Mouse (Mus musculus): ENCODE data around the gene Prr14l. TPM values are rescaled to one million over a fixed set of nuclear protein-coding genes. Genes with fewer than 3 reads are reported as not detected.
"Not testable (repeated sequence)": the region's sequence is repeated elsewhere in the genome, so short reads cannot be mapped to it uniquely, and the experiment has no call there.

The Prr14l gene
- polyA plus RNA-seq, 1 experiment from 2014 or later: 6.5 TPM

GRCm38 (mm10) chr5:32828766-32829165 lies 25.3 kb downstream of the Prr14l start:
- WGBS: 79% methylated on average over 1 of the region's 1 CpGs
- not testable (repeated sequence) for H3K27ac ChIP-seq (ENCODE audit: low read length); H3K27me3 ChIP-seq (ENCODE audit: control insufficient read depth, insufficient read depth, low read length); H3K4me3 ChIP-seq (ENCODE audit: low read length); H3K9me3 ChIP-seq (replicated peaks; ENCODE audit: control insufficient read depth, low read length); H3K4me2 ChIP-seq (ENCODE audit: low read depth, low read length); H3K4me1 ChIP-seq (ENCODE audit: control insufficient read depth, insufficient read depth, low read length); H3K9ac ChIP-seq (ENCODE audit: low read length); ATAC-seq (replicated peaks; ENCODE audit: extremely low read depth, insufficient read depth, low FRiP score)
- peaks cover 42% of the 10 kb centered on the region for H3K36me3 ChIP-seq (ENCODE audit: control insufficient read depth, insufficient read depth)

GRCm38 (mm10) chr5:32827009-32827408 lies 27.0 kb downstream of the Prr14l start, which contains the start of gene Gm20671:
Gene Gm20671, minus strand, starts transcription at chr5:32827109.
- Histone ChIP-seq H3K36me3 (ENCODE audit: control insufficient read depth, insufficient read depth) (peaks cover 35% of the 10 kb centered on the region), H3K4me3 (ENCODE audit: low read length) (no peak within 1 kb of the TSS), H3K4me1 (ENCODE audit: control insufficient read depth, insufficient read depth, low read length) (no peaks in the 10 kb centered on the region), H3K9me3 (replicated peaks; ENCODE audit: control insufficient read depth, low read length) (no peaks in the 10 kb centered on the region), H3K27me3 (ENCODE audit: control insufficient read depth, insufficient read depth, low read length) (no peaks in the 10 kb centered on the region), H3K9ac (ENCODE audit: low read length) (no peak within 1 kb of the TSS), H3K4me2 (ENCODE audit: low read depth, low read length) (no peak within 1 kb of the TSS), H3K27ac (ENCODE audit: low read length) (no peak within 1 kb of the TSS)
- ATAC-seq (replicated peaks; ENCODE audit: extremely low read depth, insufficient read depth, low FRiP score): no peak
- 73% methylated on average over 7 of the region's 7 CpGs for WGBS

- Histone ChIP-seq H3K4me1 (ENCODE audit: control insufficient read depth, insufficient read depth, low read length) (no peaks in the 10 kb centered on the region), H3K27me3 (ENCODE audit: control insufficient read depth, insufficient read depth, low read length) (no peaks in the 10 kb centered on the region), H3K9me3 (replicated peaks; ENCODE audit: control insufficient read depth, low read length) (no peaks in the 10 kb centered on the region), H3K4me3 (ENCODE audit: low read length) (no peak overlapping the region), H3K4me2 (ENCODE audit: low read depth, low read length) (no peak overlapping the region), H3K27ac (ENCODE audit: low read length) (no peak overlapping the region), H3K9ac (ENCODE audit: low read length) (no peak overlapping the region), H3K36me3 (ENCODE audit: control insufficient read depth, insufficient read depth) (peaks cover 25% of the 10 kb centered on the region)
- 93% methylated on average over 8 of the region's 8 CpGs for WGBS
- no peak for ATAC-seq (replicated peaks; ENCODE audit: extremely low read depth, insufficient read depth, low FRiP score)
Observed at GRCm38 (mm10) chr5:32820471-32820870, 33.6 kb downstream of the Prr14l start.

GRCm38 (mm10) chr5:32815396-32815795 lies 38.7 kb downstream of the Prr14l start:
- Histone ChIP-seq H3K4me2 (ENCODE audit: low read depth, low read length) (no peak overlapping the region), H3K27ac (ENCODE audit: low read length) (no peak overlapping the region), H3K4me3 (ENCODE audit: low read length) (no peak overlapping the region), H3K9ac (ENCODE audit: low read length) (no peak overlapping the region), H3K36me3 (ENCODE audit: control insufficient read depth, insufficient read depth) (peaks cover 32% of the 10 kb centered on the region), H3K9me3 (replicated peaks; ENCODE audit: control insufficient read depth, low read length) (no peaks in the 10 kb centered on the region), H3K4me1 (ENCODE audit: control insufficient read depth, insufficient read depth, low read length) (no peaks in the 10 kb centered on the region), H3K27me3 (ENCODE audit: control insufficient read depth, insufficient read depth, low read length) (no peaks in the 10 kb centered on the region)
- no peak for ATAC-seq (replicated peaks; ENCODE audit: extremely low read depth, insufficient read depth, low FRiP score)
- WGBS: 94% methylated on average over 4 of the region's 4 CpGs

GRCm38 (mm10) chr5:32786454-32786853 lies 67.6 kb downstream of the Prr14l start:
- H3K4me3 ChIP-seq (ENCODE audit: low read length); H3K27ac ChIP-seq (ENCODE audit: low read length); H3K36me3 ChIP-seq (ENCODE audit: control insufficient read depth, insufficient read depth); H3K9me3 ChIP-seq (replicated peaks; ENCODE audit: control insufficient read depth, low read length); H3K27me3 ChIP-seq (ENCODE audit: control insufficient read depth, insufficient read depth, low read length); H3K4me1 ChIP-seq (ENCODE audit: control insufficient read depth, insufficient read depth, low read length); H3K4me2 ChIP-seq (ENCODE audit: low read depth, low read length); H3K9ac ChIP-seq (ENCODE audit: low read length); ATAC-seq (replicated peaks; ENCODE audit: extremely low read depth, insufficient read depth, low FRiP score): not testable (repeated sequence)
- WGBS: 67% methylated on average over 1 of the region's 1 CpGs

- WGBS: under 1% methylated on average over 52 of the region's 52 CpGs
- no peaks in the 10 kb centered on the region for H3K9me3 ChIP-seq (replicated peaks; ENCODE audit: control insufficient read depth, low read length)
- H3K4me3 ChIP-seq (ENCODE audit: low read length): peak within 1 kb of the TSS; percentile 92
- H3K27ac ChIP-seq (ENCODE audit: low read length): peak within 1 kb of the TSS; percentile 66
- peak within 1 kb of the TSS; percentile 83 for H3K9ac ChIP-seq (ENCODE audit: low read length)
- no peaks in the 10 kb centered on the region for H3K36me3 ChIP-seq (ENCODE audit: control insufficient read depth, insufficient read depth)
- peak; percentile 99 for ATAC-seq (replicated peaks; ENCODE audit: extremely low read depth, insufficient read depth, low FRiP score)
- peak within 1 kb of the TSS; percentile 98 for H3K4me2 ChIP-seq (ENCODE audit: low read depth, low read length)
- H3K4me1 ChIP-seq (ENCODE audit: control insufficient read depth, insufficient read depth, low read length): peaks cover 8% of the 10 kb centered on the region
- H3K27me3 ChIP-seq (ENCODE audit: control insufficient read depth, insufficient read depth, low read length): no peaks in the 10 kb centered on the region
Observed at GRCm38 (mm10) chr5:32785313-32785915, 68.6 kb downstream of the Prr14l start, which contains the start of gene Pisd. Gene Pisd, minus strand, starts transcription at chr5:32785646.

GRCm38 (mm10) chr5:32784726-32785125 lies 69.3 kb downstream of the Prr14l start:
- no peaks in the 10 kb centered on the region for H3K27me3 ChIP-seq (ENCODE audit: control insufficient read depth, insufficient read depth, low read length)
- no peaks in the 10 kb centered on the region for H3K9me3 ChIP-seq (replicated peaks; ENCODE audit: control insufficient read depth, low read length)
- H3K4me3 ChIP-seq (ENCODE audit: low read length): peak overlapping the region; percentile 92
- peak overlapping the region; percentile 83 for H3K9ac ChIP-seq (ENCODE audit: low read length)
- H3K36me3 ChIP-seq (ENCODE audit: control insufficient read depth, insufficient read depth): no peaks in the 10 kb centered on the region
- peak overlapping the region; percentile 98 for H3K4me2 ChIP-seq (ENCODE audit: low read depth, low read length)
- H3K4me1 ChIP-seq (ENCODE audit: control insufficient read depth, insufficient read depth, low read length): peaks cover 8% of the 10 kb centered on the region
- WGBS: 25% methylated on average over 5 of the region's 5 CpGs
- ATAC-seq (replicated peaks; ENCODE audit: extremely low read depth, insufficient read depth, low FRiP score): no peak
- H3K27ac ChIP-seq (ENCODE audit: low read length): no peak overlapping the region

- Histone ChIP-seq H3K27ac (ENCODE audit: low read length) (no peak overlapping the region), H3K9me3 (replicated peaks; ENCODE audit: control insufficient read depth, low read length) (no peaks in the 10 kb centered on the region), H3K4me1 (ENCODE audit: control insufficient read depth, insufficient read depth, low read length) (peaks cover 8% of the 10 kb centered on the region), H3K4me2 (ENCODE audit: low read depth, low read length) (no peak overlapping the region), H3K4me3 (ENCODE audit: low read length) (no peak overlapping the region), H3K27me3 (ENCODE audit: control insufficient read depth, insufficient read depth, low read length) (no peaks in the 10 kb centered on the region), H3K36me3 (ENCODE audit: control insufficient read depth, insufficient read depth) (no peaks in the 10 kb centered on the region), H3K9ac (ENCODE audit: low read length) (no peak overlapping the region)
- no peak for ATAC-seq (replicated peaks; ENCODE audit: extremely low read depth, insufficient read depth, low FRiP score)
- WGBS: 96% methylated on average over 5 of the region's 5 CpGs
Observed at GRCm38 (mm10) chr5:32781596-32781995, 72.5 kb downstream of the Prr14l start.

- no peaks in the 10 kb centered on the region for H3K27me3 ChIP-seq (ENCODE audit: control insufficient read depth, insufficient read depth, low read length)
- H3K4me3 ChIP-seq (ENCODE audit: low read length): no peak overlapping the region
- ATAC-seq (replicated peaks; ENCODE audit: extremely low read depth, insufficient read depth, low FRiP score): no peak
- H3K4me2 ChIP-seq (ENCODE audit: low read depth, low read length): no peak overlapping the region
- no peaks in the 10 kb centered on the region for H3K4me1 ChIP-seq (ENCODE audit: control insufficient read depth, insufficient read depth, low read length)
- peaks cover 8% of the 10 kb centered on the region for H3K36me3 ChIP-seq (ENCODE audit: control insufficient read depth, insufficient read depth)
- no peak overlapping the region for H3K27ac ChIP-seq (ENCODE audit: low read length)
- H3K9ac ChIP-seq (ENCODE audit: low read length): no peak overlapping the region
- H3K9me3 ChIP-seq (replicated peaks; ENCODE audit: control insufficient read depth, low read length): no peaks in the 10 kb centered on the region
- 76% methylated on average over 3 of the region's 3 CpGs for WGBS
Observed at GRCm38 (mm10) chr5:32778168-32778567, 75.9 kb downstream of the Prr14l start.

Data from heart, embryonic 16.5 days (tissue).